Mouse (Mus musculus): ENCODE measurements at regions not wholly inside any gene's neighbourhood (a gene's known extent, or its start where the extent isn't known, plus 50 kb on each side); places are given as distances from the start of the nearest gene placed in this dataset.

- H3K9me3 ChIP-seq: no peaks in the 10 kb centered on the region
- H3K4me1 ChIP-seq: no peaks in the 10 kb centered on the region; the same call in 1 of the 2 replicates
- H3K27me3 ChIP-seq (replicated peaks): no peaks in the 10 kb centered on the region
- no peaks in the 10 kb centered on the region for H3K36me3 ChIP-seq (replicated peaks; ENCODE audit: low read length)
- TF ChIP-seq FLI1 (IDR thresholded peaks at IDR 0.05; ENCODE audit: low read length) (no peak), GATA1 (IDR thresholded peaks at IDR 0.05; ENCODE audit: borderline replicate concordance, low read length) (no peak)
- H3K4me3 ChIP-seq (replicated peaks): no peak overlapping the region
These were observed 154.4 kb downstream of the Nrip1 start for GRCm38 (mm10) chr16:76219233-76219632.

GRCm38 (mm10) chr16:76218310-76219170 lies 155.1 kb downstream of the Nrip1 start:
- Histone ChIP-seq H3K36me3 (replicated peaks; ENCODE audit: low read length) (no peaks in the 10 kb centered on the region), H3K9me3 (no peaks in the 10 kb centered on the region), H3K4me1 (no peaks in the 10 kb centered on the region; the same call in 1 of the 2 replicates), H3K27me3 (replicated peaks) (no peaks in the 10 kb centered on the region), H3K4me3 (replicated peaks) (no peak overlapping the region)
- TF ChIP-seq FLI1 (IDR thresholded peaks at IDR 0.05; ENCODE audit: low read length) (no peak), GATA1 (IDR thresholded peaks at IDR 0.05; ENCODE audit: borderline replicate concordance, low read length) (no peak)

GRCm38 (mm10) chr16:76216184-76216583 lies 157.4 kb downstream of the Nrip1 start:
- Histone ChIP-seq H3K4me1 (no peaks in the 10 kb centered on the region; the same call in 1 of the 2 replicates), H3K36me3 (replicated peaks; ENCODE audit: low read length) (no peaks in the 10 kb centered on the region), H3K27me3 (replicated peaks) (no peaks in the 10 kb centered on the region), H3K9me3 (no peaks in the 10 kb centered on the region), H3K4me3 (replicated peaks) (no peak overlapping the region)
- TF ChIP-seq FLI1 (IDR thresholded peaks at IDR 0.05; ENCODE audit: low read length) (no peak), GATA1 (IDR thresholded peaks at IDR 0.05; ENCODE audit: borderline replicate concordance, low read length) (no peak)

GRCm38 (mm10) chr16:76215558-76215957 lies 158.1 kb downstream of the Nrip1 start:
- H3K4me3 ChIP-seq (replicated peaks): no peak overlapping the region
- no peaks in the 10 kb centered on the region for H3K9me3 ChIP-seq
- H3K27me3 ChIP-seq (replicated peaks): no peaks in the 10 kb centered on the region
- H3K36me3 ChIP-seq (replicated peaks; ENCODE audit: low read length): no peaks in the 10 kb centered on the region
- no peaks in the 10 kb centered on the region; the same call in 1 of the 2 replicates for H3K4me1 ChIP-seq
- TF ChIP-seq GATA1 (IDR thresholded peaks at IDR 0.05; ENCODE audit: borderline replicate concordance, low read length): no peak
- TF ChIP-seq FLI1 (IDR thresholded peaks at IDR 0.05; ENCODE audit: low read length): no peak

GRCm38 (mm10) chr16:76201773-76202571 lies 171.7 kb downstream of the Nrip1 start:
- no peaks in the 10 kb centered on the region for H3K27me3 ChIP-seq (replicated peaks)
- H3K4me1 ChIP-seq: peaks cover 10% of the 10 kb centered on the region
- TF ChIP-seq GATA1 (IDR thresholded peaks at IDR 0.05; ENCODE audit: borderline replicate concordance, low read length) (no peak), FLI1 (IDR thresholded peaks at IDR 0.05; ENCODE audit: low read length) (no peak)
- H3K4me3 ChIP-seq (replicated peaks): no peak overlapping the region
- H3K36me3 ChIP-seq (replicated peaks; ENCODE audit: low read length): no peaks in the 10 kb centered on the region
- no peaks in the 10 kb centered on the region for H3K9me3 ChIP-seq

DNA sequence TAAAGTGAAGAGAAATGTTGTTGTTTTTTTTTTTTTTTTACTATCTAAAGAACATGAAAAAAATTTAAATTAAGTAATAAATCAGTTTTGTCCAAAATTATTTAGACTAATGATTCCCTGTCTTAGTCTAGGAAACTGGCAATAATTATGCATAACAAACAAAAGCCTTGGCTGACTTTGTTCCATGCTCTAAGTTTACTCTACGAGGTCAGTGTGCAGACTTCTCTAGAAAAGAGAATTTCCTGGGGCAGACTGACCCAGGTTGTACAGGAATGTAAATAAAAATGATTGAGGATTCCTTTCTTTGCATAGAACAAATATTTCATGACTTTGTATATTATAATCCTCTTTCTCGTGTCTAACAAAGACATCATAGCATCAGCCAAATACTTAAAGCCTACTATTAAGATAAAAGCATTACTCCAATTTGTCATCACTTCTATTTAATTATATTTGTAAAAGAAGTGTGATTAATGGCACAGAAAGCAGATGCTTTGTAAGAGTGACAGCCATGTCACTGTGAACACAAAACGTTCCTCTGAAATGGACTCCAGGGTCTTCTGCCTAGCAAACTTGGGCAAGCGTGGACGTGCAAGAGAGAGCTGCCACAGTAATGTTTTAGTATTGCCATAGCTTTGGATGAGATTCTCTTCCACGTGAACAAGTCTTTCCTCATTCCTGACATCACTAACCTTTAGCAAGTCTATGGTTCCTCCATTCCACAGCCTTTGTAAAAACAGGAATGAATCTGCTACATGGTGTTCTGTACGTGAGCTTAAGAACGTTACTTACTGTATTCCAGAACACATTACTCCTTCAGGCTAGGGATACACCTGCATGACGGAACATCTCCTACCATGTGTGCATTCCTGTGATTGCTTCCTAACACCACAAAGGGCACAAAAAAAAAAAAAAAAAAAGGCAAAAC lies 172.6 kb downstream of the Nrip1 start:
- peaks cover 10% of the 10 kb centered on the region for H3K4me1 ChIP-seq
- H3K9me3 ChIP-seq: no peaks in the 10 kb centered on the region
- no peaks in the 10 kb centered on the region for H3K27me3 ChIP-seq (replicated peaks)
- TF ChIP-seq FLI1 (IDR thresholded peaks at IDR 0.05; ENCODE audit: low read length): no peak
- no peak for TF ChIP-seq GATA1 (IDR thresholded peaks at IDR 0.05; ENCODE audit: borderline replicate concordance, low read length)
- H3K4me3 ChIP-seq (replicated peaks): no peak overlapping the region
- no peaks in the 10 kb centered on the region for H3K36me3 ChIP-seq (replicated peaks; ENCODE audit: low read length)

DNA sequence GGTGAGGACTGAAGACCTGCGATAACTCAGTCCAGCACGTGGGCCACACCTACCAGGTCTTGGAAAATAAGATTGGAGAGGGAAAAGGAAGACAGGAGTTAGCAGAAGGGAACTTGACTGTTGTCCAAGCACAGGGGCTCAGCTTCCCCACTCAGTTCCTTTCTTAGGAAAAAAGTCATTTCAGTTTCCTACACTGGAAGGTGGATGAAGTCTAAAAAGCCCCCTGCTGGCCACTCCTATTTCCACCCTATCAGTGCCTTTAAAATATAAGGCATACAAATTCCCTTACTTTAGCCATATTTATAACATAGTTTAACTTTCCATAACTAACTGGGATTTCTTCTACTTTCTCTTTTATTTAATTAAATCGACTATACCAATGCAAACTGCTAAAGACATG lies 173.4 kb downstream of the Nrip1 start:
- Histone ChIP-seq H3K9me3 (no peaks in the 10 kb centered on the region), H3K36me3 (replicated peaks; ENCODE audit: low read length) (no peaks in the 10 kb centered on the region), H3K27me3 (replicated peaks) (no peaks in the 10 kb centered on the region), H3K4me1 (peaks cover 10% of the 10 kb centered on the region), H3K4me3 (replicated peaks) (no peak overlapping the region)
- TF ChIP-seq GATA1 (IDR thresholded peaks at IDR 0.05; ENCODE audit: borderline replicate concordance, low read length): no peak
- TF ChIP-seq FLI1 (IDR thresholded peaks at IDR 0.05; ENCODE audit: low read length): no peak

- TF ChIP-seq FLI1 (IDR thresholded peaks at IDR 0.05; ENCODE audit: low read length) (no peak), GATA1 (IDR thresholded peaks at IDR 0.05; ENCODE audit: borderline replicate concordance, low read length) (no peak)
- H3K4me1 ChIP-seq: peaks cover 10% of the 10 kb centered on the region
- no peak overlapping the region for H3K4me3 ChIP-seq (replicated peaks)
- no peaks in the 10 kb centered on the region for H3K9me3 ChIP-seq
- no peaks in the 10 kb centered on the region for H3K27me3 ChIP-seq (replicated peaks)
- H3K36me3 ChIP-seq (replicated peaks; ENCODE audit: low read length): no peaks in the 10 kb centered on the region
These were observed 174.6 kb downstream of the Nrip1 start for GRCm38 (mm10) chr16:76199006-76199405.

DNA sequence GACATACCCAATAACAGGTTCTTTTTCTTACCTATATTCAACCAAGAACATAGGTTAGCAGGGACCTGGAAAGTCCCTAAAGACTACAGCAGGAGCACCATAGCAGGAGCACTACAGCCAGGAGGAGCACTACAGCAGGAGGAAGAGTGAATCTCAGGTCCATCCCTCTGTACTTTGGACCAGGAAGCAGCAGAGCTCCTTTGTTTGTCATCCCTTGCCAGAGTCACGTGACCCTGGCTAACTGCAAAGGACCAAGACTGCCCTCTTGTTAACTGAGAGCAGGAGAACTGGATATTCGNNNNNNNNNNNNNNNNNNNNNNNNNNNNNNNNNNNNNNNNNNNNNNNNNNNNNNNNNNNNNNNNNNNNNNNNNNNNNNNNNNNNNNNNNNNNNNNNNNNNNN lies 172.2 kb upstream of the Samsn1 start:
- TF ChIP-seq FLI1 (IDR thresholded peaks at IDR 0.05; ENCODE audit: low read length): no peak
- no peak for TF ChIP-seq GATA1 (IDR thresholded peaks at IDR 0.05; ENCODE audit: borderline replicate concordance, low read length)
- H3K36me3 ChIP-seq (replicated peaks; ENCODE audit: low read length): no peaks in the 10 kb centered on the region
- no peak overlapping the region for H3K4me3 ChIP-seq (replicated peaks)
- peaks cover 16% of the 10 kb centered on the region for H3K9me3 ChIP-seq
- no peaks in the 10 kb centered on the region for H3K4me1 ChIP-seq
- no peaks in the 10 kb centered on the region for H3K27me3 ChIP-seq (replicated peaks)
